Mouse (Mus musculus) c-Kit-positive CD71-negative TER-119-negative erythroid progenitor cells, embryonic 14.5 days (primary cell): ENCODE data around the gene Gnat3.

Experiments used
- DNase-seq: peaks from one replicate; pipeline ENCODE4 v3.0.0-alpha.2; 2013; ENCODE audit warnings: low read depth

Gene Gnat3

GRCm38 (mm10) chr5:18006157-18006556 is 43.8 kb downstream of the Gnat3 start:
- DNase-seq = no peak

GRCm38 (mm10) chr5:18007067-18007466 is 44.7 kb downstream of the Gnat3 start:
- no peak for DNase-seq

- no peak for DNase-seq
Observed at GRCm38 (mm10) chr5:18010301-18010700, 48.0 kb downstream of the Gnat3 start.

GRCm38 (mm10) chr5:18013196-18013595 is 50.8 kb downstream of the Gnat3 start:
- no peak for DNase-seq

GRCm38 (mm10) chr5:18014209-18014829 is 52.0 kb downstream of the Gnat3 start:
- DNase-seq = peak; percentile 28

GRCm38 (mm10) chr5:18023347-18023746 is 61.0 kb downstream of the Gnat3 start:
- no peak for DNase-seq

- no peak for DNase-seq
Observed at GRCm38 (mm10) chr5:18027531-18027930, 65.2 kb downstream of the Gnat3 start.

- DNase-seq = no peak
Observed at GRCm38 (mm10) chr5:18035848-18036638, 73.7 kb downstream of the Gnat3 start.

GRCm38 (mm10) chr5:18043022-18043421 is 80.7 kb downstream of the Gnat3 start:
- DNase-seq = peak; percentile 54

- no peak for DNase-seq
Observed at GRCm38 (mm10) chr5:18048841-18049240, 86.5 kb downstream of the Gnat3 start.

- no peak for DNase-seq
Observed at GRCm38 (mm10) chr5:18055323-18055722, 93.0 kb downstream of the Gnat3 start.
